Mouse (Mus musculus) bone marrow, adult 2 months (tissue): ENCODE measurements around the gene Tbc1d17. TPM values are rescaled to one million over a fixed set of nuclear protein-coding genes. Genes with fewer than 3 reads are reported as not detected.
A peak's percentile ranks its signal among the peaks of the same experiment; 100 is the strongest.

Experiments used
- H3K27ac ChIP-seq: fragments of 200-500 bp; 2 replicates; pipeline ENCODE4 v1.5.1; 2012; ENCODE audit warnings: low read depth, mild to moderate bottlenecking, control low read depth, inconsistent platforms, low read length; ENCODE audit not compliant: control insufficient read depth, poor library complexity, insufficient read depth
- H3K4me1 ChIP-seq: fragments of 200-500 bp; 2 replicates; pipeline ENCODE4 v1.6.1; 2011; ENCODE audit warnings: low read length; ENCODE audit not compliant: control insufficient read depth, insufficient read depth
- H3K4me3 ChIP-seq: fragments of 200-500 bp; replicated peaks from 2 replicates; pipeline ENCODE3; 2011; ENCODE audit warnings: mild to moderate bottlenecking, low read depth, low read length, control low read depth; ENCODE audit not compliant: control insufficient read depth
- CTCF ChIP-seq: fragments of 200-500 bp; IDR thresholded peaks from 2 replicates; pipeline ENCODE4 v1.5.1; 2011; ENCODE audit warnings: low read length, control low read depth; ENCODE audit not compliant: control insufficient read depth, insufficient read depth
- POLR2A ChIP-seq: fragments of 200-500 bp; IDR thresholded peaks from 2 replicates; pipeline ENCODE4 v1.6.1; 2011; ENCODE audit warnings: low read depth, mild to moderate bottlenecking, control low read depth, low read length, borderline replicate concordance; ENCODE audit not compliant: control insufficient read depth
- WGBS: fragments of 180-500 bp; shearing (Covaris S2); methylation state at CpG from one replicate; pipeline ENCODE4 v1.1.7; 2018; 5-methylcytosine and 5-hydroxymethylcytosine counted together
- polyA plus RNA-seq: library from polyadenylated mRNA; stranded (reverse); fragments of >200 nt; gene quantifications from 2 replicates; pipeline ENCODE4 v1.2.4, GENCODE M21; 2011; ENCODE audit warnings: low replicate concordance; ENCODE audit not compliant: missing spikeins, insufficient read depth, insufficient read length

Gene Tbc1d17
- polyA plus RNA-seq = 24.5 and 49.2 TPM in 2 replicates

DNA sequence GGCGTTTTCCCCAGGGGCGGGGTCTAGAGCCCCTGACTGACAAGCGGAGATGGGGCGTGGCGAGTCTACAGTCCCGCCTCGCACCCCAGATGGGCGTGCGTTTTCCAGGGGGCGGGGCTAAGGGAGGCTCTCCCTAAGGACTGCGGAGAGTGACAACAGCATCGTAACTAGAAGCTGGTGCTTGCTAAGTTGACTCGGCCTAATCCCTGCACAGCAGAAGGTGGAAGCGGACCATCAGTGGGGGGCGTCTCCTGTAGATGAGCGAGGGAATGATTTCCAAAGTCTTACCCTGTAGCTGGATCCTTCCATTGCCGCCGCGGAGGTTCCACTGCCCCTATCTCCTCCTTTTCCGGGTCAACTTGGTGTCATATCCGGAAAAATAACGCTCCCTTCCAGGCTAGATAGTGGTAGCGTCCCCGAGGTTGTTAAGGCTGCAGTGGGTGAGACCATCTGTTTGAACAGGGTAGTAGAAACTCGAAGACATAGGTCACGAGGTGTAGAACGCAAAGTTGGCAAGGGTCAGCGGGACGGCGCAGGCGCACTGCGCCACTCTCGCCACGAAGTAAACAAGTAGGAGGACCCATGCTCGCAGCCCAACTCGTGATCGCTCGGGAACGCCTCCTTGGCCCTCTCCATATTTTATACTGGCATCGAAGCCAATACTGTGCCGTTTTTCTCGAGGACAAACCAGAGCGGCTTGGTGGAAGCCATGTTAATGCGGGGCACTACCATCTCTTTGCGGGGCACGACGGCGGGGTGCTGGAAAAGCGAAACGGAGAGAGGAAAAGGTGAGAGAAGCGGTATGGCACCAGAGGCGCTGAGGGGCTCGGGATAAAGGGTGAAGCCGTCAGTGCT lies at the start of gene Tbc1d17, which contains the start of gene Akt1s1:
Gene Tbc1d17 (minus strand): TSS at position 519 of the 855 bp plus-strand sequence.
Gene Akt1s1 (plus strand): TSS at position 431 of the 855 bp plus-strand sequence.
- Histone ChIP-seq H3K4me3 (peak within 1 kb of the TSS; percentile 83), H3K4me1 (peaks cover 6% of the 10 kb centered on the region; the same call in 1 of the 2 replicates), H3K27ac (peak within 1 kb of the TSS; percentile 90)
- peak; percentile 58; the same call in 1 of the 2 replicates for TF ChIP-seq POLR2A
- TF ChIP-seq CTCF = no peak; the same call in 1 of the 2 replicates
- under 1% methylated on average over 54 of the region's 54 CpGs for WGBS

DNA sequence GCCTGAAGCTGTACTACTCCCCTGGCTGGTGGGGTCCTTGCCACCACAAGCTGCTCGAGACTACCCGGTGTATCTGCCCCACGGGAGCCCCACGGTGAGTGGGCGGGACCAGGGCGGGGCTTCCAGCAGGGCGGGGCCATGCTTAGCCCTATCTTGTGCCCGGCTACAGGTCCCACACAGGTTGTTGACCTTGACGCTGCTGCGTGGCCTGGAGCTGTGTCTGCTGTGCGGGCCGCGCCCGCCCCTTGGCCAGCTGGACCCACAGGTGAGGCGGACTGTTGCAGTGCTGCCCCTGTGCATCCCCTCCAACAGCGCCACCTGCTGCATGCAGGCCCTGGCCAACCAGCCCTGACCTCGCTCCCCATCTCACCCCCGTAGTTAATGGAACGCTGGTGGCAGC lies 49.7 kb upstream of the Tbc1d17 start:
- Histone ChIP-seq H3K4me3 (no peak overlapping the region), H3K27ac (no peak overlapping the region; the same call in 1 of the 2 replicates), H3K4me1 (no peaks in the 10 kb centered on the region; the same call in 1 of the 2 replicates)
- no peak for TF ChIP-seq CTCF
- no peak for TF ChIP-seq POLR2A
- WGBS = 64% methylated on average over 19 of the region's 19 CpGs

DNA sequence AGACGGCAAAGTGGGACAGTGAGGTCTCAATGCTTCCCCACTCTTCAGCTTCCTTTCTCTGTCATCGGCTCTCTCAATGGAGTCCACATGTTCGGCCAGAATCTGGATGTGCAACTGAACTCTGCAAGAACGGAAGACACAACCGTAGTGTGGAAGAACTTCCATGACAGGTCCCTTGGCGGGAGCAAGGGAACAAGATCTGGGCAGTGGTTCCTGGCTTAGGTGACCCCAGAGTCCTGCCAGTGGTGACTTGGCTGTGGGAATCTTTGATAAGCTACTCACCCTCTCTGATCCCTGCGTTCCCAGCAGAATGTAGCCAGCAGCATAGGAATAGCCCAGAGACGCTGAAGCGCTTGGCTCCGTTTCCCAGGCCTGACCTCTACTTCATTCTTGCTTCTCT lies 47.6 kb upstream of the Tbc1d17 start:
- Histone ChIP-seq H3K4me3 (peak overlapping the region; percentile 69), H3K27ac (peak overlapping the region; percentile 46), H3K4me1 (peaks cover 2% of the 10 kb centered on the region)
- no peak for TF ChIP-seq CTCF
- no peak for TF ChIP-seq POLR2A
- 39% methylated on average over 10 of the region's 10 CpGs for WGBS

DNA sequence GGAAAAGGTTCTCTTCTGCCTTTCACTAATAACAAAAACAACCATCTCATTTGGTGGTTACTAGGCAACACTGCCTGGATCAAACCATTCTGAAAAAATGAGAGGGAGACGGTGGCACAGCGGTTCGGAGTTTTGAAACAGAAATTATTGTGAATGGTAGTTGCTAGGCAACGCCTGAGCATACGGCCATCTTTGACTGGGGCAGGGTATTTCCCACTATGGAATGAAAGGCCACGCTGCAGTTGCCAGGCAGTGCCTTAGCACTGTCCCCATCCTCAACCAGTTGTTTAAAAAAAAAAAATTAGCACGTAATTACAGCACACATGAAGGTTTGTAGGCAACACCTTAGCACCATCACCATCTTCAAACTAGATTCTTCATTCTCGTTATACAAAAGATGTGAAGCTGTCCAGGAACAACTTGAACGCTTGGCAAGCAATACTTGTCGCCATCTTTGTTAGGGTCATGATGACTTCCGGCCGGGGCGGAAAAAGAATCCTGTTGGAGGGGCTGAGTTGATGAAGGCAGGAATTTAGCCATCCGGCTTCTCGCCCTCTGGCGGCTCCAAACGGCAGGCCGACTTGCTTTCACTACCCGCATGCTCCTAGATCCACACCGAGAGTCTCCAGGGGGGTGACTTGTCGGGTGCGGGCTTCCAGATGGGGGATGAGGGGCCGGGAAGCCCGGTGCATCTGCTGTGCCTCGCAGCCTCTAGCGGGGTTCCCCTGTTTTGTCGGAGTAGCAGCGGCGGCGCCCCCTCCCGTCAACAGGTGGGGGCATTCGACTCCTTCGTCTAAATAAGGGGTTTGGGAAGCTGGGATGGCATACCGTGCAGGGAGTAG lies 46.9 kb upstream of the Tbc1d17 start, which contains the start of gene Fuz:
Gene Fuz (plus strand): TSS at position 487 of the 842 bp plus-strand sequence.
- Histone ChIP-seq H3K4me3 (peak within 1 kb of the TSS; percentile 69), H3K27ac (peak within 1 kb of the TSS; percentile 46), H3K4me1 (peaks cover 3% of the 10 kb centered on the region)
- TF ChIP-seq POLR2A (peak; percentile 38; the same call in 1 of the 2 replicates), CTCF (peak; percentile 34; the same call in 1 of the 2 replicates)
- WGBS = under 1% methylated on average over 34 of the region's 34 CpGs

DNA sequence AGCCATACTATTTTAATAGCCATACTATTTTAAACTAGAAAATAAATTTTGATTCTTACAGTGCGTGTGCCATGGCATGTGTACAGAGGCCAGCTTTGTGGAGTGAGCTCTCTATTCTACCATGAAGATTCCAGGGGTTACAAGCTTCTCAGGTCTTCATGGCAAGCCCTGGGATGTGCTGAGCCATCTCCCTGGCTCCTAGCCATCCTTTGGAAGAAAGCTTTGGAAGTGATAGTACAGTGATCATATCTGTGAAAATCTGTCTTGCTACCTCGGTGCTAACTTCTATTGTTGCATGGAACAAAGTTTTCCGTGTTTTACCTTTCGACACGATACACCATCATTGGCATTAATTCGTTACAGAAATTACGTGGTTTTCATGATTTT lies 46.3 kb upstream of the Tbc1d17 start:
- H3K4me3 ChIP-seq = no peak overlapping the region
- no peak overlapping the region for H3K27ac ChIP-seq
- 44% methylated on average over 7 of the region's 7 CpGs for WGBS
- H3K4me1 ChIP-seq = peaks cover 3% of the 10 kb centered on the region
- TF ChIP-seq POLR2A (no peak), CTCF (no peak)

DNA sequence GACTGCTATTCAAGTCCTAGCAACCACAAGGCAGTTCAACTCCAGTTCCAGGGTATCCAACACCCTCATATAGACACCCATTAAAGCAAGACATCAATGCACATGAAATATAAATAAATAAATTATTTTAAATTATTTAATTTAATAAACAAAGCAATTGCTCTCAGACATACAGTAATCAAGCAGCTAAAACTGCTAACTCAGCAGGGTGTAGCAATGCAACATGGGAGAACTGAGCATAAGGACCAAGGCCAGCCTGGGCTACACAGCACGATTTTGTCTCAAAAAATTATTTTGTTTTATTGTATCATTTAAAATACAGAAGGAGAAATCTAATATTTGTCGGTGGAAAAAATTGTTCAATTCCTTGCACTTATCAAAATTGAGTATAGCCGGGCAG lies 45.3 kb upstream of the Tbc1d17 start:
- TF ChIP-seq CTCF (no peak), POLR2A (no peak)
- 87% methylated on average over 3 of the region's 3 CpGs for WGBS
- H3K4me3 ChIP-seq = no peak overlapping the region
- peaks cover 3% of the 10 kb centered on the region for H3K4me1 ChIP-seq
- H3K27ac ChIP-seq = no peak overlapping the region

DNA sequence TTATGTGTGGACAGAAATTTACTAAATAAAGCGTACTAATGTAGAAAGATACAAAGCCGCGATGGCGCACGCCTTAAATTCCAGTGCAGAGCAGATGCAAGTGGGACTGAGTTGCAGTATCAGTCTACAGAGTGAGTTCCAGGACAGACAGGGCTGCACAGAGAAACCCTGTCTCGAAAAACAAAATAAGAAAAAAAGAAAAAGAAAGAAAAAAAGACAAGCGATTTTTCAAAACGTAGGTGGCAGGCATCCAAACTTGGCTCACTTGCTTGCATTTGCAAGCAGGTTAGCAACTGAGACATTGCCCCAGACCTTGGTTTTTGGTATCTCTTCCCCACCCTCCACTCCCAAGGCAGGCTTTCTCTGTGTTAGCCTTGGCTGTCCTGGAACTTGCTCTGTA lies 44.3 kb upstream of the Tbc1d17 start:
- TF ChIP-seq POLR2A (no peak), CTCF (no peak)
- WGBS = 61% methylated on average over 8 of the region's 8 CpGs
- peaks cover 3% of the 10 kb centered on the region for H3K4me1 ChIP-seq
- no peak overlapping the region for H3K27ac ChIP-seq
- H3K4me3 ChIP-seq = no peak overlapping the region
